Mouse (Mus musculus) brain, embryonic 14.5 days (tissue): ENCODE results near the gene Fthl17a.

Source experiments
- CTCF ChIP-seq: fragments of 200-500 bp; IDR thresholded peaks from 2 replicates; pipeline ENCODE4 v1.5.1; 2012; ENCODE audit warnings: inconsistent platforms, mild to moderate bottlenecking, moderate library complexity, borderline replicate concordance; ENCODE audit not compliant: insufficient read depth, insufficient read length; ENCODE audit errors: extremely low read depth
- POLR2A ChIP-seq: fragments of 200-500 bp; IDR thresholded peaks from 2 replicates; pipeline ENCODE4 v1.6.1; 2012; ENCODE audit warnings: mild to moderate bottlenecking, inconsistent platforms, borderline replicate concordance; ENCODE audit not compliant: poor library complexity, insufficient read depth, insufficient read length, severe bottlenecking; ENCODE audit errors: extremely low read depth

- peak; percentile 34; the same call in 1 of the 2 replicates for TF ChIP-seq CTCF
- TF ChIP-seq POLR2A = no peak
These were observed 69.7 kb downstream of the Fthl17a start for GRCm38 (mm10) chrX:85319193-85319592.
